Mouse (Mus musculus) forebrain, embryonic 14.5 days (tissue): ENCODE data around the gene Mocs2. TPM values are rescaled to one million over a fixed set of nuclear protein-coding genes. Genes with fewer than 3 reads are reported as not detected.
A peak's percentile ranks its signal among the peaks of the same experiment; 100 is the strongest.

ENCODE experiments used
- ATAC-seq: fragments of 200-750 bp; cut with Nextera tagmentation; 2 replicates; pipeline ENCODE4 v1.8.0; 2017; ENCODE audit warnings: mild to moderate bottlenecking, moderate library complexity
- DNase-seq: peaks from one replicate; pipeline ENCODE4 v3.0.0-alpha.2; 2015; ENCODE audit warnings: low spot score
- H3K27ac ChIP-seq: fragments of 300-500 bp; sonication (generic); 2 replicates; pipeline ENCODE4 v1.5.1; 2014; ENCODE audit warnings: low read depth, mild to moderate bottlenecking, control low read depth, low read length, moderate library complexity
- H3K27me3 ChIP-seq: fragments of 300-500 bp; sonication (generic); replicated peaks from 2 replicates; pipeline ENCODE4 v1.6.1; 2014; ENCODE audit warnings: low read length, control low read depth, mixed read lengths; ENCODE audit not compliant: control insufficient read depth, insufficient read depth
- H3K36me3 ChIP-seq: fragments of 300-500 bp; sonication (generic); 2 replicates; pipeline ENCODE4 v1.6.1; 2014; ENCODE audit warnings: low read length, control low read depth; ENCODE audit not compliant: control insufficient read depth, insufficient read depth
- H3K4me1 ChIP-seq: fragments of 300-500 bp; sonication (generic); 2 replicates; pipeline ENCODE4 v1.6.1; 2014; ENCODE audit warnings: antibody characterized with exemption, low read length, control low read depth; ENCODE audit not compliant: control insufficient read depth, insufficient read depth
- H3K4me2 ChIP-seq: fragments of 300-500 bp; sonication (generic); 2 replicates; pipeline ENCODE4 v1.6.1; 2014; ENCODE audit warnings: mild to moderate bottlenecking, control low read depth, low read length
- H3K4me3 ChIP-seq: fragments of 300-500 bp; sonication (generic); 2 replicates; pipeline ENCODE4 v1.5.1; 2014; ENCODE audit warnings: low read depth, low read length, control low read depth
- H3K9ac ChIP-seq: fragments of 300-500 bp; sonication (generic); 2 replicates; pipeline ENCODE4 v1.6.1; 2014; ENCODE audit warnings: mild to moderate bottlenecking, low read length, control low read depth, moderate library complexity
- H3K9me3 ChIP-seq: fragments of 300-500 bp; sonication (generic); replicated peaks from 2 replicates; pipeline ENCODE4 v1.6.1; 2016; ENCODE audit warnings: low read length, control low read depth, mixed read lengths; ENCODE audit not compliant: control insufficient read depth
- WGBS: fragments of 180-500 bp; shearing (Covaris S2); extraction: QIAGEN DNeasy Blood & Tissue Kit; methylation state at CpG from one replicate; pipeline ENCODE4 v1.1.7; 2014; 5-methylcytosine and 5-hydroxymethylcytosine counted together
- polyA plus RNA-seq: library from polyadenylated mRNA; unstranded; fragments of >200 nt; fragmentation: Nextera tagmentation; extraction: Ambion mirVana; gene quantifications from 2 replicates; pipeline ENCODE4 v1.2.1, GENCODE M21; 2014

Mocs2 gene
- polyA plus RNA-seq, 1 experiment from 2014 or later = 129 TPM

DNA sequence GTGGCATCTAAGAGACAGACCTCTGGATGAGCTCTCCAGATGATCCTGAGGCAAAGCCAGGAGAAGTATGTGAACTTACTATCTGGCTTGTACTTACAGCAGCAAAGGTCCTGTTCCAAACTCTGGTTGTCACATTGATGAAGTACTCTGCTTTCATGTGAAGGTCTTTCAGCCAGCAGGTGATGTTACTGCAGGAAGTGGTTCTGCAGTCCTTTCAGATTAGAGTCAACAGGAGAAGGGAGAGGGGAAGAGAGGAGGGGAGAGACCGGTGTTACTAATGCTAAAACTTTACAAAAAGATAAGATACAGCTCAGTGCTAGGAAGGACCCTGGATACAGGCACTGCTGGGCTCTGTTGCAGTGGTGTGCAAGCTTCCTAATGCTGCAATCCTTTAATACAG is 25.3 kb downstream of the Mocs2 start:
- Histone ChIP-seq H3K4me2 (no peak overlapping the region), H3K9me3 (no peaks in the 10 kb centered on the region), H3K36me3 (no peaks in the 10 kb centered on the region), H3K4me1 (peaks cover 5% of the 10 kb centered on the region), H3K9ac (no peak overlapping the region), H3K27ac (no peak overlapping the region), H3K4me3 (no peak overlapping the region), H3K27me3 (no peaks in the 10 kb centered on the region)
- ATAC-seq (no peak), DNase-seq (no peak)
- WGBS = 92% methylated on average over 1 of the region's 1 CpGs

DNA sequence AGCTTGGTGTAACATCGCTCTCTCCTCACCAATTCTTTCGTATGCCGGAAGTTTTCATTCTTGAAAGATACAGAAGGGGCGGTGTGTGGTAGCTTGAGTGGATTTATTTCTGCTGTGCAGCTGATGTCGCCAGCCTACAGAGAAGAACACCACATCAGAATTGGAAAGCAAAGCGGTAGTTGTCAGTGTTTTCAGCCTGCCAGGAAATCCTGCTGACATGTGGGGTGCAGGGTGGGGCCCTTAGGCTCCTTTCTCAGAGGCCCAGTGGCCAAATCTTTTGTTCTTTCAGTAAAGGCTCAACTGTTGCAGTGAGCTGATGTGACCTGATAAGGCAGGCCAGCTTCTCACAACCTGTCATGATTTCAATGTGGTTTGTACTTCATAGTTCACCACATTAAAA is 27.8 kb downstream of the Mocs2 start:
- H3K27me3 ChIP-seq = no peaks in the 10 kb centered on the region
- ATAC-seq = no peak
- no peaks in the 10 kb centered on the region for H3K9me3 ChIP-seq
- H3K9ac ChIP-seq = no peak overlapping the region
- H3K4me3 ChIP-seq = no peak overlapping the region
- H3K36me3 ChIP-seq = no peaks in the 10 kb centered on the region
- DNase-seq = no peak
- H3K4me1 ChIP-seq = no peaks in the 10 kb centered on the region
- H3K27ac ChIP-seq = no peak overlapping the region
- WGBS = 82% methylated on average over 6 of the region's 6 CpGs
- H3K4me2 ChIP-seq = no peak overlapping the region

DNA sequence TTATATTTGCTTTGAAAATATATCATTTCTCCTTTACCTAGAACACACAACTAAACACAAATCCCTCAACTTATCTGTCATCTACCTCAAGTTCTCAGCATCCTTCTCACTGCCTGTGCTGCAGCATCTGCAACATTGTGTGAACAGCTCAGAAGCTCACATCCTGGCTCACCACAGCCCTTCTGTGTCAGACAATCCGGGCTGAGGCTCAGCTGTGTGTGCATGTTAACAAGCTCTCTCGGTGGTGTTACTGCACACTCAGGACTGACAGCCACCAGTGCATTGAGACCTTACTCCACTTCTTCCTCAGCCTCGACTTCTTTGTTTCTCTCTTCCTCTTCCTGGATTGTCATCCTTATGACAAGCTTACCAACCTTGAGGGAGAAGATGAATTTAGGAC is 30.9 kb downstream of the Mocs2 start:
- ATAC-seq = no peak
- H3K27me3 ChIP-seq = no peaks in the 10 kb centered on the region
- no peak overlapping the region for H3K9ac ChIP-seq
- 82% methylated on average over 3 of the region's 3 CpGs for WGBS
- no peak overlapping the region for H3K4me3 ChIP-seq
- no peaks in the 10 kb centered on the region for H3K9me3 ChIP-seq
- H3K4me1 ChIP-seq = no peaks in the 10 kb centered on the region
- no peak overlapping the region for H3K4me2 ChIP-seq
- no peaks in the 10 kb centered on the region for H3K36me3 ChIP-seq
- H3K27ac ChIP-seq = no peak overlapping the region
- no peak for DNase-seq

DNA sequence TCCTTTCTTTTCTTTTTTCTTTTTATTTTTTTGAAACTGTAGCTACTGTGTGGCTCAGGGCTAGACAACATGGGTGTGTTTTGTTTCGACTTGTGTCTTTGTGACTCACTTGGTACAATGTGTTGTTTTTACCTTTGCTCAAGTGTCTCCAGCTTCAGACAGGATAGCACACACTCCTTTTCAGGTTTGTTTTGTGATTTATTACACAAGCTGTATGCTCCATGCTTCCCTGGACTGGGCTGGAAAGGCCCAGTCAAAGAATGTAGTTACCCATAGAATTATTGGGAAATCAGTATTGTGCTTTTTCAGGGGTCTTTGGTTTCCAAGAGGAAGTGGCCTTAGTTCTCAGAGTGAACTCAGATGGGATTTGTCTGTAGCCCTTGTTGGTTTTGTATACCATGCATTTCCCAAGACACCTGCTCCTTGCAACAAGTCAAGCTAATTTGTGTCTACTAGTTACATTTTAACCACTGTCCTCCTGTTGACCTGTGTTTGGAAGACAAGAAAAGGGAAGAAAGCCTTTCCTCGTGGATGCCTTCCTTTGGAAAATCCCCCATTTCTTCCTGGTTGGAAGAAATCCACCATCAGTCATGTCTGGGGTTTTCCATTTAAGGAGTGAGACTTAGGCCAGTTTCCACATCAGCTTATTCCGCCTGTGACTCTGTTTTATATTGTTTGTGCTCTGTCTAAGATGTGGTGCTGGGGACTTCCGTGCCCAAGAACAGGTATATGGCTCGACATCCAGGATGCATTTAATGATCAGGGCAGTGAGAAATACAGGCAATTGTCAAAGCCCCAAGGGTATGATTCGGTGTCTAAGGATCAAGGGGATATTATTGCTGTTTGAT is 34.5 kb downstream of the Mocs2 start:
- DNase-seq = no peak
- Histone ChIP-seq H3K4me1 (no peaks in the 10 kb centered on the region), H3K27ac (no peak overlapping the region), H3K27me3 (no peaks in the 10 kb centered on the region), H3K36me3 (no peaks in the 10 kb centered on the region), H3K9me3 (no peaks in the 10 kb centered on the region), H3K9ac (no peak overlapping the region), H3K4me3 (no peak overlapping the region), H3K4me2 (no peak overlapping the region)
- WGBS = 82% methylated on average over 6 of the region's 6 CpGs
- no peak for ATAC-seq

DNA sequence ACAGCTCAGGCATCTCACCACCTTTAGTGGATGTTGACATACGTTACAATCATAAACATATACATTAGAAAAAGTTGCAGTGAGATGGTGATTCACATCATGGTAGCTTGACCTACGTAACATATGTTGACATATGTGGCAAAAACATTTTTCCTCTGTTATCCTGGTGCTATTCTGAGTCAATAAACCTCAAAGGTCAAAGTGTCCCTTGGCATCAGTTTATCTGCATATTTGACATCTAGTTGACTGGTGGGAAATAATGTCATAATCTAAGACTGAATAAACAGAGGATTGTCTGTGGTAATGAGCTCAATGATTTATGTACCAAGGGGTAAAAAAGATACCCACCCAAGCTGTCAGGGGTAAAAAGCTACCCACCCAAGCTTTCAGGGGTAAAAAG is 35.1 kb downstream of the Mocs2 start:
- no peak overlapping the region for H3K4me2 ChIP-seq
- H3K27me3 ChIP-seq = no peaks in the 10 kb centered on the region
- no peak overlapping the region for H3K27ac ChIP-seq
- H3K4me3 ChIP-seq = no peak overlapping the region
- H3K9me3 ChIP-seq = no peaks in the 10 kb centered on the region
- H3K9ac ChIP-seq = no peak overlapping the region
- DNase-seq (no peak), ATAC-seq (no peak)
- WGBS = 93% methylated on average over 2 of the region's 2 CpGs
- no peaks in the 10 kb centered on the region for H3K4me1 ChIP-seq
- no peaks in the 10 kb centered on the region for H3K36me3 ChIP-seq

DNA sequence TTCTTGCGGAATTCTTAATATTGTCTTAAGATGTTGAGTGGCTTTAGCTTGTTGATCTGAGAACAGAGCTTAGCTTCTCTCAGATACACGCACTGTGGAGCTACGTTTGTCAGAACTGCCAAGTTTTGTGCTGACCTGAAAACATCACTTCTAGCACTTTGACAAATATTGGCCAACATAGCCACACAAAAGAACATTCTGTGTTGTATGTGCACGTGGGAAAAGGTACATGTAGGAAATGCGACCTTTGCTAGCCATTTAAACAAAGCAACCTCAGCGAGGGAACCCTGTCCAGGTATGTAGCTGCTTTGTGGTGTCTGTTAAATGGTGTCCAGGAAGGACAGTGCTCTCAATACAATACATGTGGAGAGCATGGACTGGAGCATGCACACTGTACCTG is 36.0 kb downstream of the Mocs2 start:
- H3K4me1 ChIP-seq = no peaks in the 10 kb centered on the region
- ATAC-seq = no peak
- no peak overlapping the region for H3K27ac ChIP-seq

DNA sequence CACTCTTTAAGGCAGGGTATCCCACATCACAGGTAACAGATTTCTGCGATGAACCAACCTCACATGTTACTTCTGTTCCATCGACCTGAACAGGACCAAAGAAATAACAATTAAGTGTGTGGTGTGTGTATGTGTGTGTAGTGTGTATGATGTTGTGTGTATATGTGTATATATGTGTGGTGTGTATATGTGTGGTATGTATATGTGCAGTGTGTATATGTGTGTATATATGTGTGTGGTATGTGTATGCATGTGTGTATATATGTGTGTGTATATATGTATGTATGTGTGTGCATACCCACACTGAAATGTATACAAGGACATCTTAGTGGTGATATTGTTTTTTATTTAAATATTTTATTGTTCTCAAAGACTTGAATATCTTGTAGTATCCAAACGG is 36.4 kb downstream of the Mocs2 start:
- no peak overlapping the region for H3K4me2 ChIP-seq
- 91% methylated on average over 3 of the region's 3 CpGs for WGBS
- no peak overlapping the region for H3K27ac ChIP-seq
- no peaks in the 10 kb centered on the region for H3K27me3 ChIP-seq
- DNase-seq = no peak
- no peaks in the 10 kb centered on the region for H3K4me1 ChIP-seq
- no peaks in the 10 kb centered on the region for H3K9me3 ChIP-seq
- no peaks in the 10 kb centered on the region for H3K36me3 ChIP-seq
- ATAC-seq = no peak
- H3K9ac ChIP-seq = no peak overlapping the region
- H3K4me3 ChIP-seq = no peak overlapping the region

More for the DNA sequence above, 36.0 kb downstream of the Mocs2 start:
- WGBS = 88% methylated on average over 6 of the region's 6 CpGs
- no peak overlapping the region for H3K4me3 ChIP-seq
- no peaks in the 10 kb centered on the region for H3K36me3 ChIP-seq
- H3K4me2 ChIP-seq = no peak overlapping the region
- no peak overlapping the region for H3K9ac ChIP-seq
- no peak for DNase-seq
- no peaks in the 10 kb centered on the region for H3K27me3 ChIP-seq
- H3K9me3 ChIP-seq = no peaks in the 10 kb centered on the region

DNA sequence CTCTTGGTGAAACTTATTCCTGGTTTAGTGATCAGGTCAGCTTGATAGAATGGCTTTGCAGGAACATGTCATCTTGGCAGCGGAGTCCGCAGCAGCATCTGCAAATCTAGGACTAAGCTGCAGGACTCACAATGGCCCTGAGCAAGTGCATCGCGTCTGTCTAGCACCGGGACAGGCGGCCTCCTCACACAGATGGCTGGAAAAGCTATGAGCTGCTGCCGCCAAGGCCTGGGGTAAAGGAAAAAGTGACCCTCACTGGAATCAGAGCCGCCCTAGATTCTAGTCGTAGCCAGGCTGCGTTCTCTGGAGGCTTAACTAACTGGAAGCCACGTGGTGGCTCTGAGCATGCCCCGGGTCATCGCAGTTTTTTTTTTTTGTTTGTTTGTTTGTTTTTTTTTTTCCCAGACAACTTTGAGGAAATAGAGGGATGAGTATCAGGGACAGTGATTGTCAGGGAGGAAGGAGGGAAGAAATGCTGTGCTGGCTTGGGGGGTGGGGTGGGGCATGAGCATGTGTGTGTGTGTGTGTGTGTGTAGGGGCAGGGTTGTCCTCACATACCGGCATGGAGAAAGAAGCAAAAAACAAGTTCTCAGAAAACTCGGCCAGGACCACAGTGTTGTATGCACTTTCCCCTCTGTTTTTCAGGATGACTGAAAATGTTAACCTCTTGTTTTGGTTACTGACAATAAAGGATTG is 37.7 kb downstream of the Mocs2 start:
- peak overlapping the region; percentile 26 for H3K4me2 ChIP-seq
- no peaks in the 10 kb centered on the region for H3K36me3 ChIP-seq
- no peaks in the 10 kb centered on the region for H3K9me3 ChIP-seq
- 25% methylated on average over 15 of the region's 15 CpGs for WGBS
- H3K4me3 ChIP-seq = no peak overlapping the region
- H3K4me1 ChIP-seq = no peaks in the 10 kb centered on the region
- H3K9ac ChIP-seq = no peak overlapping the region; the same call in 1 of the 2 replicates
- ATAC-seq = peak; percentile 61
- H3K27ac ChIP-seq = no peak overlapping the region
- DNase-seq = no peak
- no peaks in the 10 kb centered on the region for H3K27me3 ChIP-seq

DNA sequence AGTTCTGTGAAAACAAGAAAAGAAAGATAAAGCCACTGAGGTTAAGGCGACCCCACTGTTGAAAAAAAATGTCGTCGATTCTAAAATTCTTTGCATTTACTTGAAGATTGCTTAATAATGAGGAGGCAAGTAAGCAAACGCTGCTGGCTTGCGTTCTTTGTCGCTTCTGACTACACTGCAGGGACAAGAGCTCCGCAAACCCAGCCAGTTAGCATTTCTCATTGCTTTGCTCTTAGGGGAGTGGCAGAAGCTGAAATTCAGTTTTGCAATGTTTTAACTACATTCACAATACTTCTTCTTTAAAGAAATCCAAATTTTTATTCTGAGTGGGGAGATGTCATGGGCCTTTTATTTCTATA is 38.2 kb downstream of the Mocs2 start:
- no peak overlapping the region for H3K27ac ChIP-seq
- H3K27me3 ChIP-seq = no peaks in the 10 kb centered on the region
- ATAC-seq (no peak), DNase-seq (no peak)
- WGBS = 33% methylated on average over 7 of the region's 7 CpGs
- H3K9ac ChIP-seq = no peak overlapping the region
- H3K36me3 ChIP-seq = no peaks in the 10 kb centered on the region
- no peak overlapping the region for H3K4me3 ChIP-seq
- no peaks in the 10 kb centered on the region for H3K9me3 ChIP-seq
- no peaks in the 10 kb centered on the region for H3K4me1 ChIP-seq
- peak overlapping the region; percentile 26; the same call in 1 of the 2 replicates for H3K4me2 ChIP-seq
